Mouse (Mus musculus): Measurements from ENCODE around the gene Nat8. TPM values are rescaled to one million over a fixed set of nuclear protein-coding genes. Genes with fewer than 3 reads are reported as not detected.

Nat8 gene
- polyA plus RNA-seq, 1 experiment from 2014 or later = 0.47 TPM

Small RNA genes lying within 50 kb of the gene (microRNA-seq; reads per million reads assigned to microRNA genes)
- not detected for gene Mir6375

Other genes with a start within 250 kb of the Nat8 start
- gene Alms1, start 244.6 kb downstream of the Nat8 start, polyA plus RNA-seq (2014; fragmentation: Nextera tagmentation; extraction: Ambion mirVana) = 5.0 and 5.6 TPM in 2 replicates
- gene Nat8f7, start 118.9 kb downstream of the Nat8 start, polyA plus RNA-seq (2014; fragmentation: Nextera tagmentation; extraction: Ambion mirVana) = 0.11 TPM in 1 of 2 replicates, not detected in the other
- 0.24 and 0.47 TPM in 2 replicates for gene Nat8f3, start 66.3 kb downstream of the Nat8 start, polyA plus RNA-seq (2014; fragmentation: Nextera tagmentation; extraction: Ambion mirVana)
- not detected in 2 replicates for gene Nat8f6, start 11.1 kb downstream of the Nat8 start, polyA plus RNA-seq (2014; fragmentation: Nextera tagmentation; extraction: Ambion mirVana)
- gene Nat8f5, start 11.1 kb downstream of the Nat8 start, polyA plus RNA-seq (2014; fragmentation: Nextera tagmentation; extraction: Ambion mirVana) = not detected in 2 replicates
- gene Nat8f2, start 37.1 kb upstream of the Nat8 start, polyA plus RNA-seq (2014; fragmentation: Nextera tagmentation; extraction: Ambion mirVana) = not detected in 2 replicates
- gene Nat8f4, start 72.8 kb upstream of the Nat8 start, polyA plus RNA-seq (2014; fragmentation: Nextera tagmentation; extraction: Ambion mirVana) = 6.2 and 6.6 TPM in 2 replicates
- gene Tprkb, start 79.8 kb upstream of the Nat8 start, polyA plus RNA-seq (2014; fragmentation: Nextera tagmentation; extraction: Ambion mirVana) = 43.5 and 49.2 TPM in 2 replicates
- 14.6 and 17.9 TPM in 2 replicates for gene Nat8f1, start 83.6 kb upstream of the Nat8 start, polyA plus RNA-seq (2014; fragmentation: Nextera tagmentation; extraction: Ambion mirVana)
- gene Dusp11, start 129.6 kb upstream of the Nat8 start, polyA plus RNA-seq (2014; fragmentation: Nextera tagmentation; extraction: Ambion mirVana) = 52.5 and 56.7 TPM in 2 replicates
- not detected in 2 replicates for gene Figla, start 184.1 kb upstream of the Nat8 start, polyA plus RNA-seq (2014; fragmentation: Nextera tagmentation; extraction: Ambion mirVana)
- gene Add2, start 196.6 kb upstream of the Nat8 start, polyA plus RNA-seq (2014; fragmentation: Nextera tagmentation; extraction: Ambion mirVana) = 102 and 111 TPM in 2 replicates

All from hindbrain, embryonic 14.5 days (tissue).